Mouse (Mus musculus) heart, embryonic 13.5 days (tissue): ENCODE measurements around the gene Slc44a5. TPM values are rescaled to one million over a fixed set of nuclear protein-coding genes. Genes with fewer than 3 reads are reported as not detected.
"Not testable (repeated sequence)": the region's sequence is repeated elsewhere in the genome, so short reads cannot be mapped to it uniquely, and the experiment has no call there.

Experiments used
- ATAC-seq: fragments of 200-750 bp; cut with Nextera tagmentation; 2 replicates; pipeline ENCODE4 v1.8.0; 2017; ENCODE audit warnings: moderate TSS enrichment; ENCODE audit not compliant: insufficient number of reproducible peaks, low FRiP score, low TSS enrichment; ENCODE audit errors: extremely low read depth
- H3K27ac ChIP-seq: fragments of 300-500 bp; sonication (generic); replicated peaks from 2 replicates; pipeline ENCODE4 v1.5.1; 2015; ENCODE audit warnings: moderate library complexity, mild to moderate bottlenecking, inconsistent platforms
- H3K27me3 ChIP-seq: fragments of 300-500 bp; sonication (generic); replicated peaks from 2 replicates; pipeline ENCODE4 v1.6.1; 2015; ENCODE audit warnings: mild to moderate bottlenecking, inconsistent platforms
- H3K36me3 ChIP-seq: fragments of 300-500 bp; sonication (generic); 2 replicates; pipeline ENCODE4 v1.6.1; 2015; ENCODE audit warnings: mild to moderate bottlenecking, inconsistent platforms
- H3K4me1 ChIP-seq: fragments of 300-500 bp; sonication (generic); 2 replicates; pipeline ENCODE4 v1.6.1; 2015; ENCODE audit warnings: inconsistent platforms
- H3K4me2 ChIP-seq: fragments of 300-500 bp; sonication (generic); 2 replicates; pipeline ENCODE4 v1.6.1; 2015; ENCODE audit warnings: inconsistent platforms, mild to moderate bottlenecking, moderate library complexity
- H3K4me3 ChIP-seq: fragments of 300-500 bp; sonication (generic); 2 replicates; pipeline ENCODE4 v1.5.1; 2015; ENCODE audit warnings: moderate library complexity, mild to moderate bottlenecking, inconsistent platforms
- H3K9ac ChIP-seq: fragments of 300-500 bp; sonication (generic); 2 replicates; pipeline ENCODE4 v1.6.1; 2015; ENCODE audit warnings: inconsistent platforms, mild to moderate bottlenecking, moderate library complexity
- H3K9me3 ChIP-seq: fragments of 300-500 bp; sonication (generic); 2 replicates; pipeline ENCODE4 v1.6.1; 2016; ENCODE audit warnings: inconsistent platforms
- WGBS: fragments of 180-500 bp; shearing (Covaris S2); methylation state at CpG from one replicate; pipeline ENCODE4 v1.1.7; 2015; ENCODE audit warnings: mixed read lengths; 5-methylcytosine and 5-hydroxymethylcytosine counted together
- polyA plus RNA-seq: library from polyadenylated mRNA; unstranded; fragments of >200 nt; fragmentation: Nextera tagmentation; extraction: Ambion mirVana; gene quantifications from 2 replicates; pipeline ENCODE4 v1.2.1, GENCODE M21; 2015

The Slc44a5 gene
- polyA plus RNA-seq, 1 experiment from 2014 or later = 0.76 TPM

- H3K4me2 ChIP-seq, H3K4me3 ChIP-seq, H3K27me3 ChIP-seq, ATAC-seq, H3K4me1 ChIP-seq, H3K9ac ChIP-seq, H3K36me3 ChIP-seq, H3K9me3 ChIP-seq, H3K27ac ChIP-seq: not testable (repeated sequence)
Observed at GRCm38 (mm10) chr3:154071989-154072388, 98.8 kb downstream of the Slc44a5 start.

DNA sequence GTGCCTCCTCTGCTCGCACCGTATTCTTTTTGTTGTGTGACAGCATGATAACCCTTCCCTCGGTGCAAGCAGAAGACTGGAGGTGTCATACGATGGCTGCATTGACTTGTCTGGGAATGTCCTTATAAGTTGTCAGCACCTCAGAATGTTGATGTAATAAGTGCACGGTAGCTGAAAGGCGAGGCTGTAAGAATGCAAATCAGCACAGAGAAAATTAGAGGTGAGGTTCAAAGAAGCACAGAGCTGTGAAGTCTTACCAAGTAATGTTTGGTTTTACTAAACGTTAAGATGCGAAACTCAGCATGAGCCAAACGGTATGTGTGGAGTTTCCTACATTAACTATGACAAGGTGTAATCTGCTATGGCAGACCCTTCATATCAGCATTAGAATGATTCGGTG is 102.5 kb downstream of the Slc44a5 start:
- H3K36me3 ChIP-seq = no peaks in the 10 kb centered on the region
- no peak overlapping the region for H3K4me3 ChIP-seq
- H3K27me3 ChIP-seq = no peaks in the 10 kb centered on the region
- no peak overlapping the region for H3K27ac ChIP-seq
- H3K4me2 ChIP-seq = no peak overlapping the region
- H3K9ac ChIP-seq = no peak overlapping the region
- 37% methylated on average over 10 of the region's 10 CpGs for WGBS
- ATAC-seq = no peak
- H3K9me3 ChIP-seq = no peaks in the 10 kb centered on the region
- 0 out of 2 replicates have a peak, but pooled peaks cover 7% of the 10 kb centered on the region for H3K4me1 ChIP-seq

DNA sequence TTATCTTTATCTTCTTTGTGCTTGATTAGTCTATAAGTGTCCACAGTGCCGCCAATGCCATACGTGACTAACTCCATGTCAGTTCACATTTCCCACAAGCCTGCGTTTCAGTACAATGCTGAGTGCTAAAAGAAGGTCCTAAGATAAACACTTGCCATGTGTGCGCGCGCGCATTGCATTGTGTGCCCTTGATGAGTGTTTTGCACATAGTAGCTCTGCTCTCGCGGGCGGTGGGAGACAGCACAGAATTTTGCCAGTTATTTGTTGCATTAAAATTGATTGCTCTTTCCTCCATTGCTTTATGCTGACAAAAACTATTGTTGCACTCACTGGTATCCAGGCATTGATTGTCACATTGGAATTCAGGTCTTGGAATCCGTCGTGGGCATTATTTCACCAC is 108.5 kb downstream of the Slc44a5 start:
- H3K4me1 ChIP-seq = no peaks in the 10 kb centered on the region
- WGBS = 69% methylated on average over 12 of the region's 12 CpGs
- H3K4me2 ChIP-seq = no peak overlapping the region
- H3K9ac ChIP-seq = no peak overlapping the region
- H3K9me3 ChIP-seq = no peaks in the 10 kb centered on the region
- H3K36me3 ChIP-seq = no peaks in the 10 kb centered on the region
- no peak overlapping the region for H3K4me3 ChIP-seq
- ATAC-seq = no peak
- H3K27me3 ChIP-seq = no peaks in the 10 kb centered on the region
- H3K27ac ChIP-seq = no peak overlapping the region

DNA sequence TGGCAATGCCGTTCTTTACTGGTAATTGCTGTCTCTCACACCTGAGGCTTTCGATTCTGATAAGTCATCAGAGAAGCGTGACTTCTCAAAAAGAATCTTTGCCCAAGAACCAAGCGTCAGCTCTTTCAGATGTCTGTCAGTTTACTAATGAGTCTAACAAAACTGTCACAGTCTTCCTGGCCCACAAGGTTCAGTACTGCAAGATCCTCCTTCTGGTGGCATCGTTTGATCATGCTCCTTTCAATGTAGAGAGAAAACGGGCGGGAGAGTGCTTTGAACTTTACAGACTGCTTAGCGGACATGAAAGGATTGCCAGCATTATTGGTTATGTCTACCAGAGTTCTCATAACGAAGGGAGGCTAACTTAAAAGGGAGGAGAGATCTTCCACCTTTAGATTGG is 109.0 kb downstream of the Slc44a5 start:
- Histone ChIP-seq H3K27ac (no peak overlapping the region), H3K4me1 (no peaks in the 10 kb centered on the region), H3K9me3 (no peaks in the 10 kb centered on the region), H3K36me3 (no peaks in the 10 kb centered on the region), H3K4me3 (no peak overlapping the region), H3K9ac (no peak overlapping the region), H3K27me3 (no peaks in the 10 kb centered on the region), H3K4me2 (no peak overlapping the region)
- ATAC-seq = no peak
- 62% methylated on average over 9 of the region's 9 CpGs for WGBS

- H3K4me1 ChIP-seq = no peaks in the 10 kb centered on the region
- no peaks in the 10 kb centered on the region for H3K36me3 ChIP-seq
- H3K4me2 ChIP-seq = no peak overlapping the region
- H3K27me3 ChIP-seq = no peaks in the 10 kb centered on the region
- no peak overlapping the region for H3K4me3 ChIP-seq
- no peak overlapping the region for H3K9ac ChIP-seq
- 67% methylated on average over 7 of the region's 7 CpGs for WGBS
- ATAC-seq = no peak
- no peak overlapping the region for H3K27ac ChIP-seq
- H3K9me3 ChIP-seq = no peaks in the 10 kb centered on the region
Observed at GRCm38 (mm10) chr3:154082961-154083360, 109.7 kb downstream of the Slc44a5 start.

GRCm38 (mm10) chr3:154089996-154090395 is 116.8 kb downstream of the Slc44a5 start:
- Histone ChIP-seq H3K27ac (no peak overlapping the region), H3K4me1 (peaks cover 21% of the 10 kb centered on the region), H3K27me3 (no peaks in the 10 kb centered on the region), H3K4me3 (no peak overlapping the region), H3K9ac (no peak overlapping the region), H3K4me2 (no peak overlapping the region), H3K36me3 (no peaks in the 10 kb centered on the region), H3K9me3 (no peaks in the 10 kb centered on the region)
- ATAC-seq = no peak
- 76% methylated on average over 5 of the region's 5 CpGs for WGBS

- ATAC-seq = no peak
- Histone ChIP-seq H3K9ac (no peak overlapping the region), H3K4me2 (peak overlapping the region; percentile 53), H3K27ac (no peak overlapping the region), H3K27me3 (no peaks in the 10 kb centered on the region), H3K9me3 (no peaks in the 10 kb centered on the region), H3K4me1 (peaks cover 21% of the 10 kb centered on the region), H3K4me3 (no peak overlapping the region), H3K36me3 (no peaks in the 10 kb centered on the region)
- WGBS = 62% methylated on average over 15 of the region's 15 CpGs
Observed at GRCm38 (mm10) chr3:154091468-154092338, 118.5 kb downstream of the Slc44a5 start.

GRCm38 (mm10) chr3:154092466-154092865 is 119.2 kb downstream of the Slc44a5 start:
- ATAC-seq = no peak
- Histone ChIP-seq H3K27ac (no peak overlapping the region), H3K4me2 (peak overlapping the region; percentile 53), H3K9me3 (no peaks in the 10 kb centered on the region), H3K4me3 (0 out of 2 replicates have a peak overlapping the region, but pooled peaks have one; percentile 6), H3K36me3 (no peaks in the 10 kb centered on the region), H3K4me1 (peaks cover 21% of the 10 kb centered on the region), H3K27me3 (no peaks in the 10 kb centered on the region), H3K9ac (no peak overlapping the region)
- 42% methylated on average over 7 of the region's 7 CpGs for WGBS

DNA sequence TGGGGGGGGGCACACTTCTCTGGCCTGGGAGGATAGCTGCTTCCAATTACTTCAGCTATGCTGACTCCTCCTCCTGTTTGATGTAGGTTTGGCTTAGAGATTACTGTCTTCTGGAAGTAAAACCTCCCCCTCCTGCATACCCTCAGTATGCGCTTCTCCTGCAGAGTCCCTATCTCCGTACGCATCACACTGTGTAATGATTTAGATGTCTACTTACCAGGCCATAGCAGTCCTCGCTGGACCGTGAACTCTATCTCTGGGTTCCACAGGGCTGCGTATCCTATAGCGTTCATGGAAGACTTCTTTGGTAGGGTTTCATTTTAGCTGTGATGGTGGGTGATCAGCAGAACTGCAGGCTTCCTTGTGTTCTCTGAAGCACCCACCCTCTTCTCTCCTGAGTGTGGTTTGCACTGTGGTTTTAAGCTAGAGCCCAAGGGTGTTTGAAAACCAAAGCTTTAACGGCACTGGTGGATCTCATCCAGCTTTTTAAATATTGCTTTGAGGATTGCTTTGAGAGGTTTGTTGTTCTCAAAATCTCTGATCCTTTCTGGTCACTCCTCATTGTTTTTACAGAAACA is 120.6 kb downstream of the Slc44a5 start:
- WGBS = 45% methylated on average over 8 of the region's 8 CpGs
- no peak overlapping the region for H3K9ac ChIP-seq
- no peaks in the 10 kb centered on the region for H3K27me3 ChIP-seq
- no peak for ATAC-seq
- H3K9me3 ChIP-seq = peaks cover 6% of the 10 kb centered on the region
- H3K36me3 ChIP-seq = no peaks in the 10 kb centered on the region
- no peak overlapping the region for H3K27ac ChIP-seq
- H3K4me1 ChIP-seq = peaks cover 21% of the 10 kb centered on the region
- H3K4me2 ChIP-seq = no peak overlapping the region
- no peak overlapping the region for H3K4me3 ChIP-seq

- peaks cover 6% of the 10 kb centered on the region for H3K9me3 ChIP-seq
- no peak overlapping the region for H3K4me2 ChIP-seq
- no peak overlapping the region for H3K9ac ChIP-seq
- H3K36me3 ChIP-seq = no peaks in the 10 kb centered on the region
- no peaks in the 10 kb centered on the region for H3K27me3 ChIP-seq
- H3K27ac ChIP-seq = no peak overlapping the region
- no peak overlapping the region for H3K4me3 ChIP-seq
- H3K4me1 ChIP-seq = no peaks in the 10 kb centered on the region
- no peak for ATAC-seq
- WGBS = 76% methylated on average over 9 of the region's 9 CpGs
Observed at GRCm38 (mm10) chr3:154101671-154102070, 128.4 kb downstream of the Slc44a5 start.

- Histone ChIP-seq H3K27ac (no peak overlapping the region; the same call in 1 of the 2 replicates), H3K9me3 (no peaks in the 10 kb centered on the region), H3K4me3 (no peak overlapping the region), H3K27me3 (no peaks in the 10 kb centered on the region), H3K36me3 (no peaks in the 10 kb centered on the region), H3K9ac (no peak overlapping the region), H3K4me1 (peaks cover 20% of the 10 kb centered on the region), H3K4me2 (0 out of 2 replicates have a peak overlapping the region, but pooled peaks have one; percentile 13)
- no peak for ATAC-seq
- WGBS = 46% methylated on average over 5 of the region's 5 CpGs
Observed at GRCm38 (mm10) chr3:154110528-154110927, 137.3 kb downstream of the Slc44a5 start.

- no peak for ATAC-seq
- H3K9me3 ChIP-seq = no peaks in the 10 kb centered on the region
- H3K36me3 ChIP-seq = no peaks in the 10 kb centered on the region
- H3K4me2 ChIP-seq = peak overlapping the region; percentile 39
- no peak overlapping the region for H3K4me3 ChIP-seq
- 27% methylated on average over 5 of the region's 5 CpGs for WGBS
- peaks cover 20% of the 10 kb centered on the region for H3K4me1 ChIP-seq
- no peak overlapping the region for H3K9ac ChIP-seq
- H3K27ac ChIP-seq = peak overlapping the region; percentile 32; the same call in 1 of the 2 replicates
- H3K27me3 ChIP-seq = no peaks in the 10 kb centered on the region
Observed at GRCm38 (mm10) chr3:154111221-154111620, 138.0 kb downstream of the Slc44a5 start.
